Mouse (Mus musculus): ENCODE data around the gene Grm8.

DNA sequence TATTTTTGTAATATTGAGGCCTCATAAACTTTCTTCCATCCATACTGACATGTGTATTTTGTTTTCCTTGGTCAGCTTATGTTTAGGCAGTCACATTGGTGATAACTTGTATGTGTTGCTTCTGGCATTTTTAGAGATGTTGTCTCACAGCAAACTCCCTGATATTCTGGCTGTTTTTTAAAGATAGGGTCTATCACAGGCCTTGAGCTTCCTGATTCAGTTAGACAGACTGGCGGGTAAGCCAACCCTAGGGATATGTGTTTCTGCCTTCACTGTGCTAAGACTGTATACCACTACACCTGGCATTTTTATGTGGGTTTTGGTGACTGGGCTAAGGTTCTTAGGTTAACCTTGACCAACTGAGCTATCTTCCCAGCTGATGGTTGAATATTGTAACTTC is 239.8 kb downstream of the Grm8 start:
- TF ChIP-seq CTCF (IDR thresholded peaks at IDR 0.05; ENCODE audit: low read depth, low read length): no peak
- no peak for TF ChIP-seq TAL1 (conservative IDR thresholded peaks at IDR 0.05; ENCODE audit: low read depth, low read length)
- no peak for TF ChIP-seq POLR2AphosphoS5 (IDR thresholded peaks at IDR 0.05; ENCODE audit: insufficient replicate concordance, low read depth, low read length)
- TF ChIP-seq GATA2 (IDR thresholded peaks at IDR 0.05; ENCODE audit: borderline replicate concordance, low read depth, low read length): no peak
- no peak for TF ChIP-seq GATA1 (IDR thresholded peaks at IDR 0.05; ENCODE audit: borderline replicate concordance, low read length)
